Mouse (Mus musculus) lung, adult 2 months (tissue): Measurements from ENCODE around the gene Cd81.

Experiments
- CTCF ChIP-seq: fragments of 200-500 bp; IDR thresholded peaks from 2 replicates; pipeline ENCODE4 v1.5.1; 2011; ENCODE audit warnings: mild to moderate bottlenecking, low read length, control low read depth; ENCODE audit not compliant: insufficient read depth
- POLR2A ChIP-seq: fragments of 200-500 bp; IDR thresholded peaks from 2 replicates; pipeline ENCODE4 v1.6.1; 2011; ENCODE audit warnings: low read depth, mild to moderate bottlenecking, control low read depth, low read length, borderline replicate concordance; ENCODE audit errors: extremely low read depth

DNA sequence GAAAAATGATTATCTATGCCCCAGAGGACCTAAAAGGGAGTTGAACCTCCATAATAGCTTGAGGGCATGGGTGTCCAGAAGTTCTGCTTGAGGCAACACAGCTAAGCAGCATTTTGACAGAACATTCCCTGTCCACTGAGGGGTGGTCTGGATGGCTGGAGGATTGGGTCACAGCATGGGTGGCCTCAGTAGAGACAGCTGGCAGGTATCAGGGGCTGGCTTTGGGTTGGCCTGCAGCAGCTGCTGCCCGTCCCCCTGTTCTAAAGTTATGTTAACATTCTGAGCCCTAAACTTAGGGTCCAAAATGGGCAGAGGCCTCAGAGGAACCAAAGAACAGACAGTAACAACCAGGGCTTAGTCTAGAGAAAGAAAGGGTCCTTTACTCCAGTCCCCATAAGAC, 41.3 kb upstream of the Cd81 start:
- TF ChIP-seq CTCF (no peak), POLR2A (no peak)
